Mouse (Mus musculus) ovary, postnatal 14 days (tissue): ENCODE measurements at regions not wholly inside any gene's neighbourhood (a gene's known extent, or its start where the extent isn't known, plus 50 kb on each side); places are given as distances from the start of the nearest gene placed in this dataset.
A peak's percentile ranks its signal among the peaks of the same experiment; 100 is the strongest.

ENCODE experiments used
- DNase-seq: peaks from one replicate; pipeline ENCODE4 v3.0.0; 2022; ENCODE audit warnings: low spot score

DNA sequence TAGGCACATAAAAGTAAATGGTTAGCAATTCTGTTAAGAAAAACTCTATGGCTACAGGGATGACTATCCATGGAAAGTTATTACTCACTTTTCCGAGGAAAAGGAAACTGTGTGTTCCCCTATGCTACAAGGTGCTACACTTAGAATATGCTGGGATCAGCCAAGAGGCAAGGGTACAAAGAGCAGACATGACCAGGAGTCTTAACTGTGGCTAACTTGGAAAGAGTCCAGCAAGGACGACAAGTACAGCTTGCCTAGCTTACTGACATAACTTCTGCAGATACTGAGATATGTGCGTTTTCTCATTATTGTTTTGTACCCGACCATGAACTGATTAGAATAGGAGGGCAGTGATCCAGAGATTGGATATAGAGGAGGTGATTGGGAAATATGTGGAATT, 296.4 kb downstream of the Gm16223 start:
- DNase-seq: no peak

DNA sequence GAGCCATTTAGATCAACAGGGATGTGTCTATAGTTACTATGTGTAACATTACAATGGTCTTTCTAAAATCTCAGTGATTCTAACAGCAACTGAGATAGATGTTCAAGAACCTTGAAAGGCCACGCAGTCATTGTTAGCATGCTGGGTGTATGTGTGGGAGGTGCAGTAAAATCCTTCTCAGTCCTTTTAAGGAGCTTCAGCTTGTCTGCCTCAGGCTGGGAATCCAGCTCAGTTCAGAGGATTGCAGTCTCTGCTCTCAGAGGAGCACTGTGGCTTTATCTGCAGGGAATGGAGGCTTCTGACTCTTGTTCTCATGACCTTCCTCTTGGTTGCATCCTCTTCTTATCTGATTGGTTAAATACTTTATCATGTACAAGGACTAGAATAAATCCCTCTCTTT, 320.2 kb downstream of the Gm16223 start:
- no peak for DNase-seq

DNA sequence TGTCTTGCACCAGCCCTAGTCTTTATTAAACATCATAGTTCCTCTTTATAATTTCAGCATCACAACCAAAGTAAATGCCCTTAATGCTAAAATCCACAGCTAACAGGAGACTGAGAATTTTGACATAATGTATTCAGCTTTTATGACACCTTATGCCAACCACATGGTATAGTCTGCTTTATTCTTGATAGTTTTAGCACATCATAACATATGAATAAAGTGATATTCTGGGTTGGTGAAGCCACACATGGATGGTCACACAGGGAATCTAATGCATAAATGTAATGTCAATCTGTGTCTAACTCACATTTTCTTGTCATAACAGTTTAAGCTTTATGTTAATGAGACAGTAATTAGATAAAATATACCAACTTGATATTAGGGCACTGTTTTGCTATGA, 328.9 kb downstream of the Gm16223 start:
- DNase-seq: no peak

DNA sequence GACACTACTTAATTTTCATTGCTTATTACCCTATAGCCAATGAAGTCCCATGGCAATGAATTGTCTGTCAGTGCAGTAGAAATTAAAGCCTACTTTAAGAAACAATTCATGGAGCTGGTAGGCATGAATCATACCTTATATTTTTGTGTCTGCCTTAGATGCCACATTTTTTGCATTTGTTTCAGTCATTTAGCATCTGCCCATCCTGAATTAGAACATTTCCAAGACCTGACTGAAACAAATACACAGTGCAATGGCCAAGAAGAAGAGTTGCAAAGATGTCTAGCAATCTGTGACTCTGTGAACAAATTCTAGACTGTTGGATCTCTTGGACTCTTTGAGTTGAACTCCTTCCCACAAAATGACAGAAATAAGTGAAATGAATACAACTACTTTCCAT, 342.2 kb downstream of the Gm16223 start:
- no peak for DNase-seq

DNA sequence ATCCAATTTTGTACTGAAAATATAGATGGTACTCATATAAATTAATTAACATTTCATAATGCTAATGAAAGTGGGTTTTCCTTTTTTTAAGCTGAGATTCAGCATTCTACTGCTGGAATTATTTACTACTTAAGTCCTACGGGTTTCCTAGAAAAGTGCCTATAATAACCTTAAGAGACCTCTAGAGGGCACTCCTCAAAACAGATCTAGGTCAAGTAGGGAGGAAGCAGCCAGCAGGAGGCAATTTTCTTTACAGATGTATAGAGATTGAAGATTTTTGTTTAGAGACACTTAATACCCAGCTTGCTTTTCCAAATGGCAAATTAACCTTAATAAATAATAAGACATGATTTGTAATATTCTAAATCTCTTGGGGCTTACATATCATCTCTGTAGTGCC, 344.5 kb downstream of the Gm16223 start:
- DNase-seq: no peak

DNA sequence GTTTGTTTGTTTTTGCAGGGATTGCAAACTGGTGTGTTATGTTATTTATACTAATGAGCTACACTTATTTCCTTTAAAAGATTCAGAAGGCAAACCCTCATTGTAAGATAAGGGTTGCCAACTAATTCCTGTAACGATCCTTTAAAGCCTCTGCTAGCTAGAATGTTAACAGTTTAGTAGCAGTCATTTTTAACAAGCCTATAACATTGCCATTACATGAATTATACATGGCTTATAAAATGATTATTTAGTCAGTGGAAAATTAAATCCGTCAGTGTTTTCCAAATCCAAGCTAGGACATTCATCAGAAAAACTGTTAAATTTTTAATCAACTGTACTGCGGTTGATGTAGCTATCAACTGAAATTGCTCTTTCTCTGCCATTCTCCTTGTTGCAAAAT, 358.1 kb downstream of the Gm16223 start:
- no peak for DNase-seq

DNA sequence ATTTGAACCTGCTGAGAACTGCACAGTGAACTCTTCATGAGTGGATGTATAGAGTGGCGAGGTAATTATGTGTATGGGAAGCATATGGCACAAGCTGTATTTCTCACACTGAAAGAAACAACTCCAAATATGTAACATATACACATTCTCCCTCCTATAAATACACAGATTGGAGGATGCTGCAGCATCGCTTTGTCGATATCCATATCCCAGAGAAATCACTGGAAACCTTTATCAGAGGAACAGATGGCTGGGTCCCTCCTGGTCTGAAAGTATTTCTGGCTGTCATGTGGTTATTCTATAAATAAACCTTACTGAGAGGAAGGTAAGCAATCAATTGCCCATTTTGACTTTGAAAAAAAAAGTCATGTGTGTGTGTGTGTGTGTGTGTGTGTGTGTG, 365.4 kb downstream of the Gm16223 start:
- DNase-seq: no peak

DNA sequence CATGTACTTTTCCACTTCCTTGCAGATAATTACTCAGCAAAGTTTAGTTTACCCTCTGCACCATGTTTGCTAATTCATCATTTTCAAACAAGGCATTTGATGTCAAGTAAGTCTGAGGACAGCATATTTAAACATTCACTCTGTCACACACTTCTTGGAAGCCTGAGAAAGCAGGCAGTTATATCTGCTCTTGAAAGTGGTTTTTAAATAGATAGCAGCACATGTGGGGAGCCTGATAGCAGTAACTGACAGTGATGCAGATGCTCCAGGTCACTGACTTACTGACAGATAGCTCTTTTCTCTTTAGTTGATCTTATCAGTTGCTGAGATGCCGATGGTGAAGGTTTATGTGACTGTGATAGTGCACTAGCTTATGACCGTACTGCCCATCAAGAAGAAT, 380.9 kb downstream of the Gm16223 start:
- no peak for DNase-seq

DNA sequence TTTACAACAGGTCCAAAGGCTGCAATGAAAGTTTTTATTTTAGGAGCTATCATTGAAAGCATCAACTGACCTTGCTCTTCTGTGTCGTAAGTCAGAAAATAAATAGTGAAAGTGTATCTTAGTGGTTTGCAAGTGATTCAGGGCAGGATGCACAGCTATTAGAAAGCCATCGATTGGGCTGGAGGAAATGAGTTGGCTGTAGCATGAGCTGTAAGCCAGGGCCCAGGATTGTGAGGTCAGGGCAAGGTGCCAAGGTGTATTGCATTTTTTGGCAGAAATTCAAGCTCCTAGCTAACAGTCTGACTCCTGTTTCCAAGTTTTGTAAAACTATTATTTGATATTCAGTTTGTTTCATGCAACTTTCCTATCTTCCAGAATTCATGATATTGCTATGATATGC, 381.8 kb downstream of the Gm16223 start:
- no peak for DNase-seq

DNA sequence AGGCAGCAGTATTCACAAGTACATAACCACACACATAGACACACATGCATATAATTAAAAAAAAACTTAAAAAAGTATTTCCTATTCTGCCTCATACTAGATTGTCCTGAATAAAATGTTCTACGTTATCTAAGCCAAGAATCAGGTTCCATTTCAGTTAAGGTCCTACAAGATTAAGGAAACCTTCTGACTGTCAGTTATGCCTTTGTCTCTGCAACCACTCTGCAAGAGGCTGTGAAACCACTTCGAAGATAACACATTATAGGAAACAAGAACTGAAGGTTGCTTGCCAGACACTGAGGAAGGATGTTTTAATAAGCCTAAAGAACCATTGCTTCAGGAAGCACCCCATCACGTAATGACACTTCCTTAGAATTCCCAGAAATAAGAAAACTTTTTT, 385.9 kb downstream of the Gm16223 start:
- DNase-seq: no peak

DNA sequence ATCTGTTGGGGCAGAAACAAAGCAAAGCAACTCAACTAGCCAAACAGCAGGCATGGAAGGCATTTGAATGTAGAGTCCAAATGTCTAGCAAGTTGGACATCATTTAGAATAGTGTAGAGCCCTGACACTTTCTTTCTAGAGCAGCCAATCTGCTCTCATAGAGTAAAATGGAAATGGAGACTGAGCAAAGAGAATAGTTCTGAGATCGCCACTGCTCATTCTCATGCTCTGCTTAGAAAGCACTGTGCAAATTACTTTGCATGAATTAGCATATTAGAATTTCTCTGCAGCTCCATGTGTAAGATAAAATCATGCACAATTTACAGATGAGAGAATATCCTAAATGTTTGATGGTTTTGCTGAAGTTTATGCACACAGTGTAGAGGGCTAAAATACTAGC, 393.4 kb downstream of the Gm16223 start:
- no peak for DNase-seq

DNA sequence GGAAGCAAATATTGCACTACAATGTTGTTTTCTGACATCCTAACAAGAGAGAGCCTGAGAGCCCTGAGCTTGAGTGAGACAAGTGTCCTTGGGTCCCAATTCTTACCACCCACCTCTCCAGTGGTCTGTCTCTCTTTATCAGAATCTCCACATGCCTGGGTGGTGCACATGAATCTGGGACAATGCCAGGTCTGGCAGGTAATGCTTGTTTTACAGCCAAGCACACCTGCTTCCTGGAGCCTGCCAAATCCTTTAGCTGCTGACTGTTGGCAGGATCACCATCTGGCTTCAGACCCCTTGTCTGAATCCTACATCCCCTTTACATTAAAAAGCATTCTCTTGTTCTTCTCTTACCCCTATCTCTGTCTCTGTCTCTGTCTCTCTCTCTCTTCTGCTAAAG, 397.1 kb downstream of the Gm16223 start:
- DNase-seq: peak; percentile 1

DNA sequence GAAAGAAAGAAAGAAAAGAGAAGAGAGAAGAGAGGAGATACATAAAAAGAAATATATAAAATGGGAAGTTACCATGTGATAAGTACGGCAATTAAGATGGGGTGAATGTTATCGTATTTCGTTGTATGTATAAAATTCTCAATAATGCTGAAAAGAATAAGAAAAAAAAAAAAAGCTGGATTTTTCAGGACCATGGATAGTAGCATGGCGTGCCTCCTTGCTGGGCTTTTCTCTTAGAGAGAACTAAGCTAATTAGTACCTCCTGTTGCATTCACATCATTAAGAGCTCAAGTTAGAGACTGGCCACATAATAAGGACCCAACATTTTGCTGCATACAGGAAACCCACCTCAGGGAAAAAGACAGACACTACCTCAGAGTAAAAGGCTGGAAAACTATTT, 405.7 kb downstream of the Gm16223 start:
- no peak for DNase-seq

DNA sequence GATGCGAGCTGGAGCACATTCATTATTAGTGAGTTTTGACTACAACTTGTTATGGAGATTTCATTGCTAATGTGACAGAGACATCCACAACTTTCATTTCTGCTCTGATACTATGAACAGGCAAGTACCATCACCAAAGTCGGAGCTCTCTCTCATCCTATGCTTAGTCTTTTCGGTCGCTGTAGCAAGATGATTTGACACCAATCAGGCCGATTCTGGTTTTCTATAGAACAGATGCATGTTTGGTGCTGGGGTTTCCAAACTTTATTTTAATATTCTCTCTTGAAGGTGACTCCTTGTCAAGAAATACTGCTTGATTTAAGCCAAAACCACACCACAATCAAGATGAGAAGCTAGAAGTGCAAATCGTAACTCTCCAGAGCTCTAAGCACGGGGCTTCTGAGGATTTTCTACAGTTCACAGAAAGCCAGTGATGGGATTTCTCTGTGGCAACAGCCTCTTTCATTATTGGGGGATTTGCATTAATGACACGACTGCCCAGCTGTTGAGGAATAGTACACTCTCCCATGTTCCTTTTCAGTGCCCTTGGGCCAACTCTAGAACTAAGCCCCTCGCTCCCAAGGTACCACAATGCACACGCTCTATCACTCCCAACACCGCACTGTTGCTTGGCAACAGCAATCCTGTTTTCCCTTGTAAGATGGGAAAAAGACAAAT, 434.5 kb downstream of the Gm16223 start:
- DNase-seq: no peak

DNA sequence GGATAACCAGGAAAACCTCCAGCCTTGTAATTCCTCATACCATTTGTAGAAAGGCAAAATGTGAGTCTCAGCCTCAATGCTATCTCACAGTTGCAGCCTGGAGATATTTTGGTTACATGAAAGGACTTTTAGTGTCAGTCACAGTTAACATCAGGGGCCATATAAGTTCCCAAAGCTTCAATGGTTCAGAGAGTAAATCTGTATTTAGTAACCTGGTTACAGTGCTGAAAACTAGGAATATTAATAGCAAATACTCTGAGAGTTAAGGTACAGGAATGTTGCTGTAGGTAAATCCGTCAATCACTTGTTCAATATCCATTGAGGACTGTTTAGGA, 435.0 kb downstream of the Gm16223 start:
- DNase-seq: no peak

DNA sequence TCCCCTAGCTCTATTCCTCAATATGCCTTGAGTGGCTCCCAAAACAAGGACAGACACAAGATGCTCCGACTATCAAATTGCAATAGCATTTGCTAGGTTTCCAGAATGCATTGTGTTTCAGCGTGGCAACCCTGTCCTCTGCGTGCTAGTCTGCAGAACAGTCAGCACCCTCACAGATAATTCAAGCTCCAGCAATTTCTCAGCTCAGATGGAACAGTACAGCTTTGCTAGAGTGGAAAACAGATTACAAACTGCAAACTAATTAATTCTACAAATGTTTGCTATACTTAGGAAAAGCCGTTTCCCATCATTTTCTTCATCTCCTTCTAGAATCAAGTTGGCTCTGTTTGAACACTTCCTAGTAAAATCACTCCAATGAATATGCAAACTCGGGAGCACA, 441.4 kb downstream of the Gm16223 start:
- no peak for DNase-seq

DNA sequence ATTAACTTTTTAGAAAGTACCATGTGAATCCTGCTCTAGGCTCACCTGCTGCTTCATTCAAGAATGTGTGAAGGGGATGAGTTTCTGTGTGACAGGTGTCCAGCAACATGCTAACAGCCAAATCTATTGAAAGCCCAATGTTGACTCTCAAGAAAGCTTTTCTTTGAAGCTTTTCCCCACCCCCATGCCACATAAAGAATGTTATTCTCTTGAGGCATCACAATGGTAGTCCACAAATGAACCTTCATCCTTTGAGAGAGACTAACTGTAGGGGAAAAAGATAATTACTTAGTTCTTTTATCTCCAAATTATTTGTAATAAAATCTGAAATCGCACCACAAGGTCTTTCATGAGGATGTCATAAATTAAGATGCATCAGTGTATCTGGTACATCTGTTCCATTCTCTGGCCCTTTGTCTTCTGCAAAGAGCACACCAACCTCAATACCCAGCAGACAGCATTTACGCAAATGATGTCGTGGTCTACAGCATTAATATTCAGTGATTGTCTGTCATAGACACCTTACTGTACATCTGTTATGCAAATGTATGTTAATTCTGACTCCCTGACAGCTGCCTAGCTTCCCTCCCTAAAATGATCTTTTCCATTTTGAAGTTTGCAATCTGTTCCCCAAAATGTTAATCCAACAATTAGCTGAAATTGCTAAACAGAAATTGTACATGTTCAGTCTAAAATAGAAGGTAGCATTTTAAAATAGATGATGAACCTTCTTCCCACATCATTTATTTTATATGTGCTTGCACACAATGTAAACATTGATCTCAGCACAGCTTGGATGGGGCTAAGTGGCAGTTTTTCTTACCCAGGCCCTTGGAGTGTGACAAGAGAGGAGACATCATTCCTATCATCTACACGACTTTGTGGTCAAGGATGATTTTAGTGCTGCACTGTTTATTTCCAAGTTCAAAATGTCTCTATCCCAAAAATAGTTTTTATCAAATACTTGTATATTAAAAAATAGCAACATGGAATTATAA, 455.7 kb downstream of the Gm16223 start:
- no peak for DNase-seq

DNA sequence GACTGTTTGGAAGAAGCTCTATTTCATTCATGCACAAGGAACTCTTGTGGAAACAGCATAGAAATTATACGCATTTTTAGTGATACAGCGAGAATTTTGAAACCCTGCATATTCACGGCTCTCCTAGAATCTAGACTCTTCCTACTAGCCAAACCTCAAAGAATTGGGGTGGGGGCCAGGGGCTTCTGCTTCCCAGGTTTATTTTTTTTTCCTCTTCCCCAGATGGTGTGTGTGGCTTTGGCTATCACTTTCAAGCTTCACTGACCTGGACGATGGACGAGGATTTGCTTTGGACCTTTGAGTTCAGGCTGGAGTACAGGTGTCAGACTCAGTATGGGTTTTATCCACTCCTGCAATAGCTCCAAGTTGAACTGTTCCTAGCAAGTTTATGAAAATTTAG, 457.7 kb downstream of the Gm16223 start:
- no peak for DNase-seq

DNA sequence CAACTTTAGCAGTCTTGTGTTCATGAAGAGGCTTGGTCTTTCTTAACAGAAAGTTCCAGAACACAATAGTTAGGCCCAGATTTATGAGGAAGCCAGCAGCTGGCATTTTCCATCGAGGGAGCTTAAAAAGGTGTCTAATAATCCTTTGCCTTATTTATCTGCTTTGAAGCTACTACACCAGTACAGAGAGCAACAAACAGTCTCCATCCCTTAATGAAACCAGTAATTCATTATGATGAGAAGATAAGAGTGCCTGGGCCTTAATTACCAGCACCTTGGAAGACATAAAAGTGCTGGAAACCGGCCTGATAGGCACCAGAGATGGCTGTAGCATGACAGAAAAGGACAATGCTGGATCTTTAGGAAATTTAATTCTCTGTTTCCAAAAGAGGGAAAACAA, 492.8 kb downstream of the Gm16223 start:
- no peak for DNase-seq

DNA sequence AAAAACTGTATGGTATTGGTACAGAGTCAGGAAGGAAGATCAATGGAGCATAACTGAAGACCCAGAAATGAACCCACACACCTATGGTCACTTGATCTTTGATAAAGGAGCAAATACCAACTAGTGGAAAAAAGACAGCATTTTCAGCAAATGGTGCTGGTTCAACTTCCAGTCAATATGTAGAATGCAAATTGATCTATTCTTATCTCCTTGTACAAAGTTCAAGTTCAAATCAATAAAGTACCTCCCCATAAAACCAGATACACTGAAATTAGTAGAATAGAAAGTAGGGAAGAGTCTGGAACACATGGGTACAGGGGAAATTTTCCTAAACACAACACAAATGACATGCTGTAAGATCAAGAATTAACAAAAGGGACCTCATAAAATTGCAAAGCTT, 495.6 kb downstream of the Gm16223 start:
- DNase-seq: no peak

DNA sequence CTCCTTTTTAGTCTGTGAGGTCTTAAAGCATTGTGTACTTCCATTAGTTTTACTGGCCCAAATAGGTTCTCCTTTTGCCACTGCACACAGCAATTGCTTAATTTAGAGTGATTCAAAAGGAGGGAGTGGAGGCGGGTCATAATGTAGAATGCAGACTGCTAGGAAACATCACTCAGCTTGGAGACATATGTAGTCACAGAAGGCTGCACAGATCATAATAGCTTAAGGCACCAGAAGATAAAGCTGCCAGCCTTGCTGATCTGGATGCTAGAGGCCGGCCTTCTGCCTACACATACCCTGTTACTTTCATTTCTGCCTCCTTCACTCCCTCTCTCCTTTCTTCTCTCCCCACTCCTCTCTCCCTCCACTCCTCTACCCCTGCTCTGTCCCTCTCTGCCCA, 508.2 kb downstream of the Gm16223 start:
- no peak for DNase-seq

DNA sequence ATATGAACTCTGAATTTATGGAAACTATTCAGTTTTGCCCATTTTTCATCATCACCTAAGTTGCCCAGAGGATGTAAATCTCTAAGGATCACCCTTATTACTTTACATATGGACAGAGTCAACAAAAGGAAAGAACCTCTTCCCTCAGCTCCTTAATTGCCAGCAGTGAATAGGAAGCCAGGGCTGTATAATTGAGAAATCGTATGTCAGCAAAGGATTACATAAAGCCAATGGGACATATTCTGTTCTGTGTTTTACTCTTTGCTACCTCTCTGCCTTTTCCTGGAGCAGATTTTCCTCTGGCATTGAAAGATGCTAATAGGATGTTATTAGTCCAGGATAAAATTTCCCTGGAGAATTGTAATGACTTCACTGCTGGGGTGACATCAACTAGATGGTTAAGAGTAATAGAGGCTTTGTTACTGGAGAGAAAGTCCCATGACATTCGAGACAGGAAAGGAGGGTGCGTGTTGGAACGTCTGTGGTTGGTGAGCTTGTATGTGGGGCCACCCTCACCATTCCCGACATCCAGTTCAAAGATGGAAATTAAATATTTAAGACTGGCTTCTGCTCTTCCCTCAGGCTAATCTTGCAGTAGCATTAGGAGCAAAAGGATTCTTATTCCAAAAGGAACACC, 510.6 kb downstream of the Gm16223 start:
- DNase-seq: no peak

DNA sequence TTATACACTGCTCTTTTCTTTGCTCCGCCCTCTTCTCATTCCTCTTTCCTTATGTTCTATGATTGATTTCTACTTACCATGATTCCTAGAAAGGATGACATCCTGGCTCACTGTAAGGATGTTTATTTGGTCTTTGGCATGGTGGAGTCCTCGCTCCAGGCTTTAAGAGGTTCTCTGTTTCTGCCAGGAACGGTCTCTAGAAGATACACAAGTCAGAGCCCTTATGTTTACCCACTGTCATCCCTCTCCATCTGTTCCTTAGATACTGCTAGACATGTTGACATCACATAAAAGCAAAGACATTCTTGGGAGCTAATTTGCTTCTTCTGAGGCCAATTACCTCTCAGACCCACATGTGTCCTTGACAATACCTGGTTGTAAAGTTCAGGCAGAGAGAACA, 552.9 kb downstream of the Gm16223 start:
- no peak for DNase-seq
